Mouse (Mus musculus) lung, adult 2 months (tissue): ENCODE measurements around the gene Akr1a1.

Source experiments
- CTCF ChIP-seq: fragments of 200-500 bp; IDR thresholded peaks from 2 replicates; pipeline ENCODE4 v1.5.1; 2011; ENCODE audit warnings: mild to moderate bottlenecking, low read length, control low read depth; ENCODE audit not compliant: insufficient read depth
- POLR2A ChIP-seq: fragments of 200-500 bp; IDR thresholded peaks from 2 replicates; pipeline ENCODE4 v1.6.1; 2011; ENCODE audit warnings: low read depth, mild to moderate bottlenecking, control low read depth, low read length, borderline replicate concordance; ENCODE audit errors: extremely low read depth

DNA sequence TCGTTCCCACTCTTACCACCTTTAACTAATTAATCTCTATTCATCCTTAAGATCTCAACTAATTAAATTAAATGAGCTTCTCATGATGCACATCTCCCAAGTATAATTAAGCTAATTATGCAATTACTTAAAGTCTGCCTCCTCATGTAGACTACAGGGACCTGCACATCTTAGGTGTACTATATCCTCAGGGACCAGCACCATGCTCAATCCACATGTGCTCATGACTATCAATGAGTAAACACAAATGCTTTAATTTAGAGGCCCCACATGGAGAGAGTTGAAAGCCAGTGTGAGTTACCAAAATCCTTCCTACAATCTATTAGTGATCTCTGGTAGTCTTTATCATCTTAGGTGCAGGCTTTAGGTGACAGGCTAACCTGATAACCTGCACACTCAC is 16.3 kb downstream of the Akr1a1 start:
- TF ChIP-seq CTCF = no peak
- no peak for TF ChIP-seq POLR2A
